Mouse (Mus musculus): ENCODE measurements around the gene Abhd5. TPM values are rescaled to one million over a fixed set of nuclear protein-coding genes. Genes with fewer than 3 reads are reported as not detected.

Abhd5 gene
- total and polyA plus RNA-seq, 3 experiments = 20.9 to 71.7 (median 53.2) TPM

- peak overlapping the region; percentile 87 for H3K4me3 ChIP-seq (ENCODE audit: low read depth, low read length)
- H3K27me3 ChIP-seq (ENCODE audit: insufficient read depth, low read length) = no peaks in the 10 kb centered on the region
- H3K36me3 ChIP-seq (replicated peaks) = peaks cover 9% of the 10 kb centered on the region
- TF ChIP-seq TAL1 (conservative IDR thresholded peaks at IDR 0.05; ENCODE audit: low read depth, low read length) (no peak), GATA1 (IDR thresholded peaks at IDR 0.05; ENCODE audit: borderline replicate concordance, low read length) (no peak), POLR2AphosphoS5 (IDR thresholded peaks at IDR 0.05; ENCODE audit: insufficient replicate concordance, low read depth, low read length) (no peak), GATA2 (IDR thresholded peaks at IDR 0.05; ENCODE audit: borderline replicate concordance, low read depth, low read length) (no peak), CTCF (IDR thresholded peaks at IDR 0.05; ENCODE audit: low read depth, low read length) (no peak)
- H3K9me3 ChIP-seq (replicated peaks) = no peaks in the 10 kb centered on the region
- DNase-seq (ENCODE audit: low spot score) = no peak
- peaks cover 79% of the 10 kb centered on the region for H3K4me1 ChIP-seq (ENCODE audit: insufficient read depth, low read depth, low read length)
- no peak for ATAC-seq (ENCODE audit: extremely low read depth, insufficient number of reproducible peaks, low FRiP score, poor library complexity, severe bottlenecking)
Measured at GRCm38 (mm10) chr9:122352025-122352392, 601 bp downstream of the Abhd5 start.

- no peak for ATAC-seq (ENCODE audit: extremely low read depth, insufficient number of reproducible peaks, low FRiP score, poor library complexity, severe bottlenecking)
- Histone ChIP-seq H3K27me3 (ENCODE audit: insufficient read depth, low read length) (no peaks in the 10 kb centered on the region), H3K36me3 (replicated peaks) (peaks cover 11% of the 10 kb centered on the region), H3K9me3 (replicated peaks) (no peaks in the 10 kb centered on the region), H3K4me3 (ENCODE audit: low read depth, low read length) (peak overlapping the region; percentile 87), H3K4me1 (ENCODE audit: insufficient read depth, low read depth, low read length) (peaks cover 72% of the 10 kb centered on the region)
- DNase-seq (ENCODE audit: low spot score) = no peak
- TF ChIP-seq GATA2 (IDR thresholded peaks at IDR 0.05; ENCODE audit: borderline replicate concordance, low read depth, low read length) (no peak), POLR2AphosphoS5 (IDR thresholded peaks at IDR 0.05; ENCODE audit: insufficient replicate concordance, low read depth, low read length) (no peak), TAL1 (conservative IDR thresholded peaks at IDR 0.05; ENCODE audit: low read depth, low read length) (no peak), CTCF (IDR thresholded peaks at IDR 0.05; ENCODE audit: low read depth, low read length) (no peak)
Measured at GRCm38 (mm10) chr9:122352911-122353310, 1.5 kb downstream of the Abhd5 start.

- peaks cover 59% of the 10 kb centered on the region for H3K4me1 ChIP-seq (ENCODE audit: insufficient read depth, low read depth, low read length)
- TF ChIP-seq CTCF (IDR thresholded peaks at IDR 0.05; ENCODE audit: low read depth, low read length) = no peak
- no peak for TF ChIP-seq GATA2 (IDR thresholded peaks at IDR 0.05; ENCODE audit: borderline replicate concordance, low read depth, low read length)
- no peak for TF ChIP-seq GATA1 (IDR thresholded peaks at IDR 0.05; ENCODE audit: borderline replicate concordance, low read length)
Measured at GRCm38 (mm10) chr9:122354240-122354639, 2.8 kb downstream of the Abhd5 start.

GRCm38 (mm10) chr9:122357073-122357472, 5.7 kb downstream of the Abhd5 start:
- Histone ChIP-seq H3K4me1 (ENCODE audit: insufficient read depth, low read depth, low read length) (peaks cover 38% of the 10 kb centered on the region), H3K27me3 (ENCODE audit: insufficient read depth, low read length) (no peaks in the 10 kb centered on the region), H3K4me3 (ENCODE audit: low read depth, low read length) (no peak overlapping the region), H3K9me3 (replicated peaks) (no peaks in the 10 kb centered on the region), H3K36me3 (replicated peaks) (peaks cover 20% of the 10 kb centered on the region)
- TF ChIP-seq GATA1 (IDR thresholded peaks at IDR 0.05; ENCODE audit: borderline replicate concordance, low read length) = no peak
- TF ChIP-seq POLR2AphosphoS5 (IDR thresholded peaks at IDR 0.05; ENCODE audit: insufficient replicate concordance, low read depth, low read length) = no peak
- TF ChIP-seq GATA2 (IDR thresholded peaks at IDR 0.05; ENCODE audit: borderline replicate concordance, low read depth, low read length) = no peak
- no peak for TF ChIP-seq TAL1 (conservative IDR thresholded peaks at IDR 0.05; ENCODE audit: low read depth, low read length)
- TF ChIP-seq CTCF (IDR thresholded peaks at IDR 0.05; ENCODE audit: low read depth, low read length) = no peak
- DNase-seq (ENCODE audit: low spot score) = no peak
- no peak for ATAC-seq (ENCODE audit: extremely low read depth, insufficient number of reproducible peaks, low FRiP score, poor library complexity, severe bottlenecking)

More at GRCm38 (mm10) chr9:122354240-122354639, 2.8 kb downstream of the Abhd5 start:
- no peaks in the 10 kb centered on the region for H3K27me3 ChIP-seq (ENCODE audit: insufficient read depth, low read length)
- ATAC-seq (ENCODE audit: extremely low read depth, insufficient number of reproducible peaks, low FRiP score, poor library complexity, severe bottlenecking) (no peak), DNase-seq (ENCODE audit: low spot score) (no peak)
- no peaks in the 10 kb centered on the region for H3K9me3 ChIP-seq (replicated peaks)
- no peak overlapping the region; the same call in 1 of the 2 replicates for H3K4me3 ChIP-seq (ENCODE audit: low read depth, low read length)
- peaks cover 17% of the 10 kb centered on the region for H3K36me3 ChIP-seq (replicated peaks)

GRCm38 (mm10) chr9:122357626-122358025, 6.2 kb downstream of the Abhd5 start:
- no peaks in the 10 kb centered on the region for H3K9me3 ChIP-seq (replicated peaks)
- peaks cover 38% of the 10 kb centered on the region for H3K4me1 ChIP-seq (ENCODE audit: insufficient read depth, low read depth, low read length)
- DNase-seq (ENCODE audit: low spot score) = no peak
- no peak overlapping the region for H3K4me3 ChIP-seq (ENCODE audit: low read depth, low read length)
- H3K27me3 ChIP-seq (ENCODE audit: insufficient read depth, low read length) = no peaks in the 10 kb centered on the region
- no peak for ATAC-seq (ENCODE audit: extremely low read depth, insufficient number of reproducible peaks, low FRiP score, poor library complexity, severe bottlenecking)
- no peak for TF ChIP-seq CTCF (IDR thresholded peaks at IDR 0.05; ENCODE audit: low read depth, low read length)
- no peak for TF ChIP-seq GATA1 (IDR thresholded peaks at IDR 0.05; ENCODE audit: borderline replicate concordance, low read length)
- TF ChIP-seq GATA2 (IDR thresholded peaks at IDR 0.05; ENCODE audit: borderline replicate concordance, low read depth, low read length) = no peak
- H3K36me3 ChIP-seq (replicated peaks) = peaks cover 20% of the 10 kb centered on the region

GRCm38 (mm10) chr9:122364171-122364570, 12.8 kb downstream of the Abhd5 start:
- DNase-seq (ENCODE audit: low spot score) (no peak), ATAC-seq (ENCODE audit: extremely low read depth, insufficient number of reproducible peaks, low FRiP score, poor library complexity, severe bottlenecking) (no peak)
- TF ChIP-seq POLR2AphosphoS5 (IDR thresholded peaks at IDR 0.05; ENCODE audit: insufficient replicate concordance, low read depth, low read length) = no peak
- no peak for TF ChIP-seq GATA1 (IDR thresholded peaks at IDR 0.05; ENCODE audit: borderline replicate concordance, low read length)
- no peak for TF ChIP-seq CTCF (IDR thresholded peaks at IDR 0.05; ENCODE audit: low read depth, low read length)
- no peak for TF ChIP-seq GATA2 (IDR thresholded peaks at IDR 0.05; ENCODE audit: borderline replicate concordance, low read depth, low read length)
- no peak for TF ChIP-seq TAL1 (conservative IDR thresholded peaks at IDR 0.05; ENCODE audit: low read depth, low read length)
- Histone ChIP-seq H3K4me1 (ENCODE audit: insufficient read depth, low read depth, low read length) (peaks cover 25% of the 10 kb centered on the region), H3K4me3 (ENCODE audit: low read depth, low read length) (no peak overlapping the region), H3K9me3 (replicated peaks) (no peaks in the 10 kb centered on the region), H3K36me3 (replicated peaks) (peaks cover 44% of the 10 kb centered on the region), H3K27me3 (ENCODE audit: insufficient read depth, low read length) (no peaks in the 10 kb centered on the region)
